Mouse (Mus musculus): ENCODE data around the gene Filip1l.
"Not testable (repeated sequence)": the region's sequence is repeated elsewhere in the genome, so short reads cannot be mapped to it uniquely, and the experiment has no call there.

Gene Filip1l

DNA sequence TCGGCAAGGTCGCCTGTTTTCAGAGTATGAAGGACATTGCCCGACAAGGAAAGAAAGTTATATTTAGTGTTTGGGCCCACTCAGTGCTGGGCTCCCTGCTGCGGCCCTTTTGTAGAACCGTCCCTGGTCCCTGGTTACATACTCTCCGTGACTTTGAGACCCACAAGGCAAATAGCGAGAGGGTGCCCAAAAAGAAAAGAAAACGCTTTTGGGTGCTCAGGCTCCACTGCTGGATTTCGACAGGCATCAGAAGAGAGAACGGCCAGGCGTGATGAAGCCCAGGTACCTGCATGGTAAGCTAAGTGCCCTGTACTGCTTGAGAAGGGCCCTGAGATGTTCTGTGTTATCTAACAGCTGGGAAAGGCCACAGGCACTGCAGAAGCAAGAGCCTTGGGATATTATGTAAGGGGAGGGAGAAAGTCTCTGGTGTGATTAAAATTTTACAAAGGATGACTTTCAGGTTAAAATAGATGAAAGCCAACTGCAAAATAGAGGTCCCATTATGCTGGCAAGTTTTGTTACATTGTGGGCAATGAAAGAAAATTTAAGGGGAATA, 351 bp downstream of the Filip1l start:
- no peak for DNase-seq (ENCODE audit: low spot score in 2 of 2)

DNA sequence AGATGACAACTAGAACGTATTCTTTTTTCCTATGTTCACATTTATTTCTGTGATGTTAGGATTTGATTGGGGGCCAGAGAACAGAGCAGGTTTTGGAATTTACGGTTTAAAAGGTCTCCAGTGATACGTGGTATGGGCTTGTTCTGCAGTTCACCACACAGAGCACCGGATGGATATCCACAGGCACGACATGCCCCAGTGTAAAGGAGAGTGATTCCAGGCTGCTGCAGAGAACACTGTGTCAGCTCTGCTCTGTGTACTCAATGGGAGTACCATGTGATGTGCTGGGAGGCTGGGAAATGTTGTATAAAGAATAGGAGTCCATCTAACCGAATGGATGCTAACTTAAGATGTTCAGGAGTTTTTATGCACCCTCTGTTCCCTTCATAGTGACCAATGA, 1.0 kb downstream of the Filip1l start:
- DNase-seq (ENCODE audit: low spot score in 2 of 2), result no peak

DNA sequence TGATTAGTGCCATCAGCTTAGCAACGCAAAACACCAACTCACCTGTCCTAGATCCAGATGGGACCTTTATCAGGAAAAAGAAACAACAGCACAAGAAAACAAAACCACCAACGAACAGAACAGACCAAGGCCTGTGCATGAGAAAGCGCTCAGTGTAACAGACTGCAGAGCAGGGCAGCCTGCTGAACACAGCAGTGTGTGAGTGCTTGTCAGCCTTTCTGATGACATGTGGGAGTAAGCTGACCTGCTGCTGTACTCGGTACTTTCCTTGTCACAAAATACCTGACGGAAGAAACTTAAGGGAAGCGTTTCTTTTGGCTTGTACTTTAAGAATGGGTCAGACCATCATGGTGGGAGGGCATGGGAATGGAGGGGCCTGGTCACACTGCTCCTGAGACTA, 3.6 kb downstream of the Filip1l start:
- no peak for DNase-seq (ENCODE audit: low spot score in 2 of 2)

DNA sequence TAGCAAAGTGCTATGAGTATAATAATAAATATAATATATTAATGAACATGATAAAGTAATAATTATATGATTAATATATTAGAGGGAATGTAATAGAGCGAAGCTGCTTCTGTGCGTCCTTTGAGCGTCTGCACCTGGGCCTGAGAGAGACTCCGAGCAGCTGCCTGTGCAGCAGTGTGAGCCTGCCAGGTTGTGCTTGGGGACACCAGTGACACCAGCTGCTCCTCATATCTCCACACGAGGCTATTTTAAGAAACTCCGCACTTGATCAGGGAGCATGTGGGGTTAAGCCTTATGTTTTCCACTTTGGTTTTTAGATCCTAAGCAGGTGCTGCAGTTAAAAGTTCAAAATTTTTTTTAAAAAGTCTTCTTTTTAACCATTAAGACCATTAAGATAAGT, 4.1 kb downstream of the Filip1l start:
- DNase-seq (ENCODE audit: low spot score in 2 of 2), result no peak

DNA sequence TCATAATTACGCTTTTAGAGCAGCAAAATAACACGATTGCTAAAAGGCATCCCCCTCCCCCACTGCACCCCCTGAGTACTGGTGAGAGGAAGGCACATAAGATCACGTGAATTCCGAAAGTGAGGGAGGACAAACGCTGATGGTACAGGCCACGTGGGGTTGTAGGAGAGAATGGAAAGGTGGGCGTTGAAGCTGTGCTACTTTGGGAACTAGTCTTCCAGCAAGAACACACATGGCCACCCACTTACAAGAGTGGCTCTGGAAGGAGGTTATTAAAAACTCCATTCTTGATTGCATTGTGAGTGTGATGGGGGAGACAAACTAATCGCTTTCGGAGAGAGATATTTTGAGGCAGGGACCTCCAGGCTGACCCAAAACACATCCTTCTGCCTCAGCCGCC, 6.4 kb downstream of the Filip1l start:
- no peak for DNase-seq (ENCODE audit: low spot score in 2 of 2)

DNA sequence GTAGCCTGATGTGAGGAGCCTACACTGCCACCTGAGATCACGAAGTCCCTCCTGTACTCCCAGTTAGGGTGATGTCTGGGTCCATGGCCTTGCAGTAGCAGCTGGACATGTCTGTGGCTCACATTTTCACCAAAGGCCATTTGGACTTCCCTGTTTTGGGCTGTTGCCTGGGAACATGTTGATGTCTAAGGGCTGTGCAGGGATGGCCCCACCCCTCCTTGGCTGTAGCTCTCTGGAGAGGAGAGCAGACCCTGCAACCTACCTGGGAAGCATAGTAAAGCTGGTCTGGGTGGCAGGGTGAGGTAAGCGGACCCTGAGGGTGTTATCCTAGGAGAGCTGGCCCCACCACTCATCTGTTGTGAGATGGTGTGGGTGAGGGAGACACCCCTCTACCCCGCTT, 7.9 kb downstream of the Filip1l start:
- no peak for DNase-seq (ENCODE audit: low spot score in 2 of 2)

DNA sequence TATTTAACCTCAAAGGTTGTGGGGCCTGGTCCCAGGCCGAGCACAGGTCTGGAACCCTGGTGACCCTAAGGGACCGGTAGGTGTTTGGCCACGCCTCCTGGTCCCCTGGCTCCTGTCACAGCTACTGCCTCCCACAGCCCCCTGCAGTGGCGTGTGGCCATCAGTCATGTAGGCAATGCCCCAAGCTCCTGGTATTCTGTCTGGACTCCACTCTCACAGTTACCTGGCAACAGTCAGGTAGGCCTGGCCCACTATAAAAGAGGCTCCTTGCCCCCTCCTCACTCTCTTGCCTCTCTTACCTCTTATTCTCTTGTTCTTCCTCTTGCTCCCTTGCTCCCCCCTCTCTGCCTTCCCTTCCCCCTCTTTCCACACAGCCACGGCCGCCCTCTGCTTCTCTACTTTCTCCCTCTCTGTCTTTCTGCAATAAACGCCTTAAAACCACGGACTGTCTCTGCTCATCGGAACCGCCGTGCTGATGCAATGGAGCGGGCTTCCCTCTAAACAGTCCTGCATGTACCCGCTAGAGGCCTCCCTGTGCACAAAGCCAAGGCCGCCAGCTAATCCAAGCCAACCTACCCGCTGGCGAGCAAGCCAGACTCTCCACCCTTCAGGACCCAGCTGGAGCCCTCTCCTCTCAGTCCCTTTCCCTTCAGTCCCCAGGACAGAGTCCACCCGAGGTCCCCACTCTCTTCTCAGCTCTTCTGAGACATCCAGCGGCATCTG, 9.9 kb downstream of the Filip1l start:
- DNase-seq (ENCODE audit: low spot score in 2 of 2), result peak in 1 of 2 experiments; percentile 6

DNA sequence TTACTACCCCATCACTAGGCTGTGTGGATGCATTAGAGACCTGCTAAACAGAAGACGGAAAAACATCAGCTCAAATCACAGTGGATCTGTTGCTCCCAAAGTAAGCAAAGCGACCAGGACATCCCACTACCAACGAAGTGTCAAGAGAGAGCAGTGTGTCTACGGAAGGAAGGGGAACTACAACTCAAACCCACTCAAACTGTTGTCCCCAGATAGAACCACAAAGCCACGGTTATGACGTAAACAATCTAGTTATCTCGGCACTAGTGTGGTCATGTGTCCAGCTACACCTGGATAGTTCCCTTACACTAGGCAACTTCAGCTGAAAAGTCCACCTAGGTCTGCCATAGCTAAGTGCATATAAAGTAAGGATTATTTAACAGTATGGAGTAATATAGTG, 11.6 kb downstream of the Filip1l start:
- DNase-seq (ENCODE audit: low spot score in 2 of 2), result no peak

DNA sequence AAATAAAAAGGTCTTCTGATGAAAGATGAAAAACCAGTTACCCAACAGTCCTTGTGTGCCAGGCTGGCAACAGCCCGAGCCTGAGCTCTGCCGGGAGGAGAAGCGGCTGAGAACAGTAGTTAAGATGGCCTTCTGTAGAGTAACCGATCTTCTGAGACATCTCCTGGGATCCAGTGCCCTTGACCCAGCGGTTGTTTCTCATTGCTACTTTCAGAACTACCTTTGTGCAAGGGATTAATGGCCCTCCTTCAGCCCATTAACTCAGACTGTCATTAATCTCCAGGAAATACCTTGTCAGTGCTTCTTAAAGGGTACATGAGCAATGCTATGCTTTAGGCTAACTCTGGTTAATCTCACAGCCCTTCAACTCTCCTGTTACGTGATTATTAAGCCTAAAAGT, 13.2 kb downstream of the Filip1l start:
- no peak for DNase-seq (ENCODE audit: low spot score in 2 of 2)

DNA sequence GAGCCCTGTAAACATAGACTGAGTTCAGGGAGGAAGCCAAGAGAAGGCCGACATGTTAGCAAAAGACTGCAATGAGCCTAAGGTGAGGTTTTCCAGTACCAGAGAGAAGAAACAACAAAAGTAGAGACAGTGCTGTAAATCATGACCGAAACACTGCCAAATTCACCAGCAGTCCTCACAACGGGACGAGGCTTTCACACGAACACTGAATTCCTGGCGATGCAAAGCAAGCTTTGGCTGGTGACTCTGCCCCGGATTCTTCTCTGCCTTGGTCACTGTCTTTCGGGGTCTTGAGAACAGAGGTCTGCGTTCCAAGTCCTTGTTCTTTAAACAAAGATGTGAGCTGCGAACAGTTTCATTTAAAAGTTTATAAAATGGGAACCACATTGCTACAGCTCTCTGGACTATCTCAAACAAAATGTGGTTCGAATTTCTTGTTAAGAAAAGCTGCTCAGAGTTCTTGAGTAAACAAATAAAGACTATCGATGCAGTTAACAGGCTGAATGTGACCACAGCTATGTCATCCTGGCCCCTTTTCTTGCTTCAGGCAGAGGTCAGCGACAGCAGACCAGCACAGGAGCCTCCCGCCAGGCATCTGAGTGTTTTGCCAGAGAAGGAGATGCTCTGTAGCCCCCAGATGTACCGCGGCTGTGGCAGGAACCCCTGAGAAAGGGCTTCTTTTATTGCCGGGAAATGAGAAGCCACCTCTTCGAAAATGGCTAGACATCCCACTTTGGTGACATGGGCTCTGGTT, 14.2 kb downstream of the Filip1l start:
- no peak for DNase-seq (ENCODE audit: low spot score in 2 of 2)

DNA sequence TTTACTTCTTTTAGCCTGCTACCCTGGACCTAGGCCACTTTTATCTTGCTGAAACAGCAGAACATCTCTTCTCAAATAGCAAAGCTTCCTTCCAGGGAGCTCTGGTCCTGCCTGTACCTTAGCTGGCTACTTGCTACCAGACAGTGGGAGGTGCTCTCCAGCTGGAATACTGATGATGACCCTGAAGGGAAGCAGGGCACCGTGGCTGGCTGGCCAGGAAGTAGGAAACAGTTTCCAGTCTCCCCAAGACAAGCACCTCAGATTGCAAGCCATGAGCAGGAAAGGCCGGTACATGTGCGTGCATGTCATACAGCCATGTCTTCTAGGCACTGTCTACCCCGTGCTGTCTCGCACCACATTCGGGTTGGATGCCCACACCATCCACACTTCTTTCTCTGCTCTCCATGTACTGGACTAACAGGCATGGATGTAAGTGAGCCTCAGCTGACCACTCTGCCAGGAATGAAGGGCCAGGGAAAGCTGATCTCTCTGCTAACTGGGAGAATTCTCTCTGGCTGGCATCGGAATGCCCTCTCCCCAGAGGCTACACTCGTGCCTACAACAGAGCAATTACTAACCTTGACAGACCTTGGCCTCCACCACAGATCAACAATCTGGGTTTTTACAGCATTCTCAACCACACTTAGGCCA, 17.1 kb downstream of the Filip1l start:
- no peak for DNase-seq (ENCODE audit: low spot score in 2 of 2)

DNA sequence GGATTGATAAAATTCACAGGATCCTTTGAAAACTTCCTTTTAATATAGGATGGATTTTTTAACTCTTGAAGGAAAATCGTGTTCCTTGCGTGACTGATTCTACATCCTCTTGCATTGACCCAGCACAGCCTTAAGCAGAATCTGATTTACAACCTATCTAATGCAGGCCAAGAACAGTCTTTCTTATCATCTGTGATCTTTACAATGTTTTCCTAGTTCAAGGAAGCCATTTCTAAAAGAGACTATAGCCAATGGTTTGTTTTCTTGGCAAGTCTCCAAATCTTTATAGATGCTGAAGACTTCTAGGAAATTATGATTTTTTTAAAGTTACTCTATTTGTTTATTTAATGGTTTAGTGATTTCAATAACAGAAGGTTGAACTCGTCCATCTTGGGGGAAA, 19.3 kb downstream of the Filip1l start:
- no peak for DNase-seq (ENCODE audit: low spot score in 2 of 2)

DNA sequence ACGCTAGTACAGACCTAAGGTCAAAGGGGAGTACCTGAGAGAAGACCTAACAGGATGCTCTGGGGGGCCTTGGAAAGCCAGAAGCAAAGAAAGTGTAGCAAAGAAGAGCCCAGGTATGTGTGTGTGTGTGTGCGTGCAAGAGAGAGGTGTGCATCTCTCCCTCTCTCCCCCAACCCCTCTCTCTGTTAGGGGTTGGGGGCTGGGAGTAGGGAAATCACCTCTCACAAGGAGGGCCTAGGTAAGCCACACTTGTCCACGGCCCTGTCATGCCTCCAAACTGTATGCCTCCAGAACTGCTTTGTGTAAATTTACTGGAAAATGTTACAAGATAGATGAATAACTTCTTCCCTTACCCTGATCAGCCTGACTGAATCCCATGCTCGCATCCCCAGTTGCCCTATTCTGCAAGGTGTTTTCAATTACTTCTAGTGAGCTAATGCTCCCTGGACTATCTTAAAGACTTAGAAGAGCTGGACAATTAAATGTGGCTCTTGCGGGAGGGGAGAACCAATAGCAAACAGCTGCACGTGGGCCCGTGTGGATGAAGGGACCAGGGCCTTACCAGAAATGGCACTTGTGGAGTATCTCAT, 22.4 kb downstream of the Filip1l start:
- DNase-seq (ENCODE audit: low spot score in 2 of 2), result no peak

DNA sequence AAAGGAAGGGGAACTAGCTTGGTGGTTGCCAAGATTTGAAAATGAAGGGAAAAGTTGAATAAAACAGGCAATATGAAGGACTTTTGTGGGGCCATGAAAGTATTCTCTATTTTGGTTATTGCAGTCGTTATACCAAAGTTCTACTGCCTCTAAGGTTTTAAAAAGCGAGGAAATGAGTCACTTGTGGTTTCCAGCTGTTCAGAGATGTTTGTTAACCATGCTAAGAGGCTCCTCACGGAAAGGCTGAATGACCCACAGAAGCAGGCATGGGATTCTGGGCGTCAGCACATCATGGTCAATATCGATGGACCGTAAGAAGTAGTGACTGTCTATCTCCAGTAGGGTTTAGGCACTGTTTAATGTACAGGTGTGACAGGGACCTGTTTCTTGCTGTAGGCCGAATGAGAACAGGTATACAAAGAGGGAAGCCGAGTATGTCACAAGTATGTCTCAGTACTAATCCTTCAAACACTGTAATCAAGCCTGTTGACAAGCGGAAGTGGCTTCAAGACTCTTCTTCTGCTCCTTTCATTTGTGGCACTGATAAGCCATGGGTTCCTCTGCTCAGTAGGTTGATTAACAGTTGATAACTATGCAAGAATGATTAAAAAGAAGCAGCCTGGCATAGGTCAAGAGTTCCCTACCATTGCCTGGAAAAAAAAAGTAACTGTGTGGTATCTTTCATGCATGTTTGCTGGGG, 25.9 kb downstream of the Filip1l start:
- no peak for DNase-seq (ENCODE audit: low spot score in 2 of 2)

DNA sequence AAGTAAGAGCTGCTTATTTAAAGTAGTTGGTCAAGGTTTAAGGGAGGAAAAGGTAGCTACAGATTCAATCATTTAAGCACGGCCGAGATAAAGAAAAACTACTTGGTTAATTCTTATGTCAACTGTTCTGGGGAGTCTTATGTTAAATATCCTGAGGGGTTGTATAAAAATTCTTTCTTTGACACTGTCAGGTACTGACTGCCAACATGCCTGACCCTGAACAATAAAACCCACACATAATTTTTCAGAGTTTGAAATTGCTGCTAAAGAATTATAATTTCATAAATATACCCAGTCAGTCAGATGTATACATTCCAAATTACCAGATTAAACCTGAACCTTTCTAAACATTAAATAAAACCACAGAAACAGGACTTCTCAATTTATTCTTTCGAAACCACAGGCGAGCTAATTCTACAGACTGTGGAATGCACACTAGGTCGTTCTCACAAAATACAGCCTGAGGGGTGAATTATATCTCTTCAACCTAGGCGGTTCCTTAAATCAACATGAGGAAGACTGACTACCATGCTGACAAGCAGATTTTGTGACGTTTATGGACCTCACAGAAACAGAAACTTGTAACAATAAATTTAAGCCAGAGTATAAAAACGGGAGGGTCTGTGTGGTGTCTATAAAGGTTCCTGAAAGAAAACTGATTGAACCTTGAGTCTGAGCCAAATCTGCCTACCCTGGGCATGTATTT, 30.5 kb downstream of the Filip1l start:
- no peak for DNase-seq (ENCODE audit: low spot score in 2 of 2)

DNA sequence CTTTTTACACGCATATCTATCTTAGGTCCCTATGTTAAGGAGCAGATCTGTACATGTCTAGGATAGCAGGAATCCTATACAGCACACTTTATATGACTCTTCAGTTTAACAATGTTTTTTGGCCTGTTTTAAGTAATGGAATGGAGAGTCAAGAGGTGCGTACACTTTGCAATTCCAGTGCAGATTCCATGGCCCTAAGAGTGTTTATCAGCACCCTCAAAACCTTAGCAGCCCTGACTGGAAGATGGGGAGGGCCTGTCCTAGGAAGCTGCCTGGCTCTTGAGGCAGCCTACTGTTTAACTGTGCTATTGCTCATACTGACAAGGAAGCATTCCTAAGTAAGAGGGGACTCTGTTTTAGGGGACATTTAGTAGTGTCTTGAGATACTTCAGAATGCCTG, 31.4 kb downstream of the Filip1l start:
- no peak for DNase-seq (ENCODE audit: low spot score in 2 of 2)

DNA sequence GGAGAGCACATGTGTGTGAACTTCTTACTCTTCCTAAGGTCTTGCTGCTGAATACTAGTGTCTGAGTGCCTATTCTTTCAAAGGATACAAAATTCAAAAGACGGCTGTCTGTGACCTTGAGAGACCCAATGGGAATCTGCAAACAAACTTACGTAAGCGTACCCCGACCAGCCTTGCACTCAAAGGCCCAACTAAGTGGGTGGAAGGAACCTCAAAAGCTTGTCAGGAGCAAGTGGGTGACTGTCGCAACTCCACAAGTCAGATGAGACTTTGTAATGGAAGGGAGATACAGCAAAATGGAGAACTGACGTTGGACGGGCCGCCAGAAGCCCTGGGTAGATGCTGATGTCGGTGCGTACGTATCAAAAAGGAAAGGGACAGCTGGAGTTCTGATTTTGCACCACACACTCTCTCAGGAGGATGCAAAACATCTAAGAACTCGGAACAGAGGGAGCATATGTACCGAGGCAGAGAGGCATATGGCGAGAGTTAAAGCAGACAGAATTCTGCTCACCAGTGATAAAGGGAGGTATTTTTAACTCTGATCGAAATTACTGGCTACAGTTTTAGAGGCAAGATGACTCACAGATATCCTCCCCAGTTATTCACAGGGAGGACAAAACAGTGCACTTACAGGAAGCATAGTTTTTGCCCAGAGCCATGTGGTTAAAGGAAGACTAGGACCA, 36.8 kb downstream of the Filip1l start:
- no peak for DNase-seq (ENCODE audit: low spot score in 2 of 2)

DNA sequence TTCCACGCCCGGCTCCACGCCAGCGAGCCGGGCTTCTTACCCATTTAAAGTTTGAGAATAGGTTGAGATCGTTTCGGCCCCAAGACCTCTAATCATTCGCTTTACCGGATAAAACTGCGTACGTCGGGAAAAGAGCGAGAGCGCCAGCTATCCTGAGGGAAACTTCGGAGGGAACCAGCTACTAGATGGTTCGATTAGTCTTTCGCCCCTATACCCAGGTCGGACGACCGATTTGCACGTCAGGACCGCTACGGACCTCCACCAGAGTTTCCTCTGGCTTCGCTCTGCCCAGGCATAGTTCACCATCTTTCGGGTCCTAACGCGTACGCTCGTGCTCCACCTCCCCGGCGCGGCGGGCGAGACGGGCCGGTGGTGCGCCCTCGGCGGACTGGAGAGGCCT, 38.3 kb downstream of the Filip1l start:
- DNase-seq (ENCODE audit: low spot score in 2 of 2), result not testable (repeated sequence)

DNA sequence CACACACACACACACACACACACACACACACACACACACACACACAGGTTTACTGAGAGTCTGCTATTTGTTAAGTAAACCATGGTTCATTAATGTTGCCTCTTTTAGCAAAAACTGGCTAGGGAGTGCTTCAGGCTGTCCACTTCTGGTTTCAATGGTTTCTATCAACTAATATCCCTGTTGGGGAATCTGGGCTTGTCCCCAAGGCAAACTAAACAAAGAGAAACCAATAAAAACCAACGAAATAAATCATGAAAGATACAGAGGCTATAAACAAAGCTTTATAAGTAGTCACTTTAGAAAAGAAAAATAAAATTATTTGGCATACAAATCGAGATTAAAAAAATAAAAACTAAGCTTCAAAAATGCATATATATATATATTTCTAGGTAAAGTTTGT, 39.6 kb downstream of the Filip1l start:
- DNase-seq (ENCODE audit: low spot score in 2 of 2), result no peak

DNA sequence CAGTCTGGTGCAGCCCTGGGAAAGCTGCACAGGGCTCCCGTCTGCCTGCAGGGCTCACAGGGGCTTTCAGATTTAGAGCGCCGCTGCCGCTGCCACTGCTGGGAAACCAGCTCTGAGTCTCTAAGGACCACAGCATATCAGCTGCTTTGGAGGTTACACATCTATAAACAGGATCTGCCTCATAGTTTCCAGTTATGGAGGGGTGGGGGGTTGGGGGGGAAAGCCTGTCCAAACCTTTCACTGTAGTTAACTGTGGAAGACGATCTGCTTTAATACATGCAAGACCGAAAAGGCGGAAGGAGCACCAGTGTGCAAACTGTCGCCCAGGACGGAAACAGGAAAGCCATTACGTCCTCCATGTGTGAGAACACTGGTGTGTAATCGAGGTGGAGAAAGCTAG, 40.3 kb downstream of the Filip1l start:
- no peak for DNase-seq (ENCODE audit: low spot score in 2 of 2)

Data from spleen, postnatal 14 days (tissue).